Mouse (Mus musculus): ENCODE results near the gene Cela2a.

The Cela2a gene

GRCm38 (mm10) chr4:141858501-141858900 lies 32.5 kb upstream of the Cela2a start:
- no peak for DNase-seq (ENCODE audit: low spot score)

DNA sequence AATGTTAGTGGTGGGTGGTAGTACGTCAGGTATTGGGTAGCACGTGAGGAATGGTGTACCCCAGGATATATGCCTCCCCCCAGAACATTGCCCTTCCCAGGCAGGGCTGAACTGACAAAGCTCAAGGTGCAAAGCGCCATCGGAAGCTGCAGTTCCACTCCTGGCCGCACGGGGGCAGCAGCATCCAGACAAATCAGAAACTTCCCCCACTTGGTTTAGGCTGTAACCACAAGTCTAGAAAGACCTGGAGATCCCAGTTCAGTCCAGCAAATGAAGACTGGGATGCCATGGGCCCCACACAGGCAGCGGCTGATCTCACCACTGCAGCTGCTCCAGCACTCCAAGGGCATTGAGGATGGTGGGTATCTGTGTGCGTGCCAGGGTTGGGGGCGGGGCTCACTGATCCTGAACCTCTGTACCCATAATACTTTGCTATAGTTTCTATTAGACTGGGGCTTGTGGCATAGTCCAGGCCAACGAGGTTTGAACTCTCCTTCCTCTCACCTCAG lies 31.5 kb upstream of the Cela2a start:
- peak; percentile 71 for DNase-seq (ENCODE audit: low spot score)

- no peak for DNase-seq (ENCODE audit: low spot score)
These were observed 27.5 kb upstream of the Cela2a start for GRCm38 (mm10) chr4:141853437-141853836.

GRCm38 (mm10) chr4:141845999-141846398 lies 20.0 kb upstream of the Cela2a start, which contains the start of gene Ctrc:
Gene Ctrc, minus strand, starts transcription at chr4:141846359.
- no peak for DNase-seq (ENCODE audit: low spot score)

DNA sequence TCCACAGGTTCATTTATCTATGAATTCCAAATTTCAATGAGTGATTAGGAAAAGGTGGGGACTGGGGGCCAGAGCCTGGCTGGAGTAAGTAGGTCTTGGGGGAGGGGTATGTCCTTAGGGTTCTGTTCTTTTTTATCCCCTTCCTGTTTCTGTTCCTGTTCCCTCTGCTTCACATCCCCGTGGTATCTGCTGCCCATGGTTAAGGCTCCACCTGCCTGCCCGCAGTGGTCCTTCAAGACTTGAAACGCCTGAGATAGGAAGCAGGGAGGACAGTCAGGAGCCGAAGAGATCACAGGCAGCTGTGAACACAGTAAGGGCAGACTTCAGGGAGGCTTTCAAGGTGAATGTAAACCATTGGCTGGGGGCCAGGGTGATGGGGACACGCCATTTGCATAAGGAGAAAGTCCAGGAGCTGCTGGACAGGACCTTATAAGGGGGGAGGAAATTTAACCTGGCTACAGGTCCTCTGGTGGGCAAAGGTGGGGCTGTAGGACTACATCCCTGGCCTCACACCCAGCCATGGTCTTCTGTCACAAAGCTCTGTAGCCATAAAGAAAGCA lies 8.7 kb upstream of the Cela2a start:
- no peak for DNase-seq (ENCODE audit: low spot score)

DNA sequence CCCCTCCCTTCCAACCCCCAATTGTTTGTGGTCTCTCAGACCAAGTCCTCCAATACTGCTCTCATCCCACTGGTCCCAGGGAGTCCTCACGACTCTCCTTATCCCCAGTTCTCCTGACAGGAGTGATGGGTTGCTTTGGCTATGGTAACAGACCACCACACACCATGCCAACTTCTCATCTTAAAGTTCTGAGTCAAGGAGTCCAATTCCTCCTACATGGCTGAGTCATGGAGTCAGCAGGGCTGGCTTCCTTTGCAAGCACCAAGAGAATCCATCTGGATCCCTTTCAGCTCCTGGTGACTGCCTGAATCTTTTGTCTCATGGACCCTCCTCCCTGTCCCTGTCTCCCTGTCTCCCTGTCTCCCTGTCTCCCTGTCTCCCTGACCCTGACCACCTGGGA lies 8.0 kb upstream of the Cela2a start:
- DNase-seq (ENCODE audit: low spot score) = no peak

DNA sequence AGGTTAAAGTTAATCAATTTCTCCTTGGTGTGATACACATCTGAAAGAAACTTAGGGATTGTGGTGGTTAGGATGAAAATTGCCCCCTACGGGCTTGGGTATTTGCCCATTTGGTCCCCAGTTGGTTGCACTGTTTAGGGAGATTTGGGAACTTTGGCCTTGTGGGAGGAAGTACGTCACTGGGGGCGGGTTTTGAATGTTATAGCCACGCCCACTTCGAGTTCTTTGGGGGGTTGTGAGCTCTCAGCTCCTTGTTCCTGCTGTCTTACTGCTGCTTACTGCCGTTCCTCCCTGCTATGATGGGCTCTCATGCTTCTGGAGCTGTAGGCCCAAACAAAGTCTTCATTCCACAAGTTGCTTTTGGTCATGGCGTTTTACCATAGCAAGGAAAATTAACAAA lies 5.4 kb upstream of the Cela2a start:
- no peak for DNase-seq (ENCODE audit: low spot score)

DNA sequence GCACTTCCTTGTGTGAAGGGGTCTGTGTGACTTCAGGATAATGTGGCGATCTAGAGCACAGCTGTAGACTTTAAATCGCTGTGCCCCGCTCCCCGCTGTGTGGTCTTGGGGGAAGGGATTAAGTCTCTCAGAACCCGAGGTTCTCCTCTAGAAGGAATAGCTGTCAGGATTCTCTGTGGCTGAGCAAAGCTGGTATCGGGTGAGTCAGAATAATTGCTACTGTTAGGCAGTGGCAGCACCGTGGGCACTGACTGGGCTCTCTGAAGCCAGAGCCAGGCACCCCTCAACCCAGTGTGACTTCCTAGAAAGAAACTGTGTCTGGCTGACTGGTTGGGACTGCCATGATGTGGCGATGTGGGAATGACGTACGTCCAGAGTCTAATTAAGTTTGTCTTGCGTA lies 4.4 kb upstream of the Cela2a start:
- DNase-seq (ENCODE audit: low spot score) = no peak

DNA sequence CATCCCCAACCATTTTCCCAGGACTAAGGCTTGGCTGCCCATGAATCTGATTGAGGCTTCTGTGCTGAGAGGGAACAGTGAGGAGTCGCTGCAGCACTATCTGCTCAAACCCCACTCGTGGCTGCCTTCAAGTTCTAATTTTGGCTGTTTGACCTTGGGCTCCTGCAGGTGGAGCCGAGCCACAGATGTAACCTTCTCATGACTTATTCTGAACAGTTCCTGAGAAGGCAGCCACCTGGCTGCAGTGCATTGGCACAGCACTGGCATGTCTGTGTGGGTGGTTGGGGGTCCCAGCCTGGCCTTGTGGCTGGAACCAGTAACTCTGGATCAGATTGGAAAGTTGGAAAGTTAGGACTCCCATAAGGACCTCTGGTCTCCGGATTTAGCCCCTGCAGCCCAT lies 2.2 kb upstream of the Cela2a start:
- no peak for DNase-seq (ENCODE audit: low spot score)

DNA sequence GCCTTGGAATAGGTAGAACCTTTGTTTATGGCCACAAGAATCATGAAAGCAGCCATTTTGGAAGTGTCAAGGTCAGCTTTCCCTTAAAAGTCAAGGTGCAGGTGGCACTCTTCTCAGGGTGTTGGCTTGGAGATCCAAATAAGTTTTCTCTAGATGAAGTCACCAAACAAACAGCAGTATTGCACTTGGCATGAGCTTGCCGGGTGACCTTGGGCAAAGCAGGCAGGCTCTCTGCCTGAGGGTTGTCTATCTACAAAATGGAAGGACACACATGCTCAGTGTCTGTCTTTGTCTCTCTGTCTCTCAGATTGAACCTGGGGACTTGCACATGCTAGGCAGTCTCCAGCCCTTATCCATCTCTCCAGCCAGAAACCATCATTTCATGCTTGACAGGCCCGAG lies 1.4 kb upstream of the Cela2a start:
- DNase-seq (ENCODE audit: low spot score) = no peak

- DNase-seq (ENCODE audit: low spot score) = no peak
These were observed 3.0 kb downstream of the Cela2a start for GRCm38 (mm10) chr4:141822979-141823378.

DNA sequence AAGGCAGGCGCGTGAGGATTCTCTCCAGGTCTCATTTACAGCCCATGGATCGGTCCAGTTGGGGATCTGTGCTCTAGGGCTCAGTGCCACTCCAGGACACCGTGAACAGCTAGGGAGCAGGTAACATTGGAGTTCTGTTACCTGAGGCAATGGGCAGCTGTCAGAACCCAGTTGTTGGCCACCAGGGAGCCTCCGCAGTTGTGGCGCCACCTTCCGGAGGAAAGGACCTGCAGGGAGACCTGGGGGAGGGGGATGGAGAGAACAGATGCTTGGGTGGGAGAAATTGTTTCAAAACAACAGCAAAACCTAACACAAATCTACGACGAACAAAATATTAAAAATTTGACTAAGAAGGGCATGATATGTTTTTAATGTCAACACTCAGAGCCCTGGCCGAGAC lies 3.9 kb downstream of the Cela2a start:
- DNase-seq (ENCODE audit: low spot score) = no peak

GRCm38 (mm10) chr4:141821178-141821577 lies 4.8 kb downstream of the Cela2a start:
- DNase-seq (ENCODE audit: low spot score) = no peak

- no peak for DNase-seq (ENCODE audit: low spot score)
These were observed 6.6 kb downstream of the Cela2a start for GRCm38 (mm10) chr4:141819316-141819715.

DNA sequence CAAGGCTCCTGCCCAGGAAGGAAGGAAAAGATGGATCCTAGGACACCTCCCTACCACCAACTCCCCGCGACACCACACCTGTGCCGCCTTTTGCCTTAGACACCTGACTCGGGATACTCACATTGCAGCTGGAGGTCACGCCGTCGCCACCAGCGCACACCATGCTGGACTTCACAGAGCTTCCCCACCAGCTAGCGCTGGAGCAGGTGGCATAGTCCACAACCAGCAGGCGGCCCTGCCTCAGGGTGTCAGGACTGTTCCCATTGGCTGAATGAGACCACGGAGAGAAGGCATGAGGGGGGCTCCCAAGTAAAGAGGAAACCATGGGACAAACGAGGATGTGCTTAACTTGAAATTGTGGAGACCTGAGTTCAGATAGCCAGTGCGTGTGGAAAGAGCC lies 7.1 kb downstream of the Cela2a start:
- no peak for DNase-seq (ENCODE audit: low spot score)

DNA sequence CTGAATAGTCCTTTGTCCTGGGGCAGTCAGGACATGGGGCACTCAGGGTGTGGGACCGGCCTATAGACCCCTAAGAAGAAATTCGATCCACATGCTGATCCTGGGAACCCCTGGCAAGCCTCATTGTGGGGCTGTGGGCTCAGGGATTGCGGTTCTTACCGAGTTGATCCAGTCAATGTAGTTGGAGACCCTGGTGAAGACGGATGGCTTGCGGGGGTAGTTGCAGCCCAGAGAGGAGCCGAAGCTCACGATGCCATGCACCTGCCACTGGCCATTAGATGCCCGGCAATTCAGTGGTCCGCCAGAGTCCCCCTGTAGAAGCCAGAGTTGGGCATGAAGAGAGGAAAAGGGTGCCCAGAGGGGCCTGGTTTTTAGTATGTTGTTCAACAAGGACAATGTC lies 8.3 kb downstream of the Cela2a start:
- DNase-seq (ENCODE audit: low spot score) = no peak

DNA sequence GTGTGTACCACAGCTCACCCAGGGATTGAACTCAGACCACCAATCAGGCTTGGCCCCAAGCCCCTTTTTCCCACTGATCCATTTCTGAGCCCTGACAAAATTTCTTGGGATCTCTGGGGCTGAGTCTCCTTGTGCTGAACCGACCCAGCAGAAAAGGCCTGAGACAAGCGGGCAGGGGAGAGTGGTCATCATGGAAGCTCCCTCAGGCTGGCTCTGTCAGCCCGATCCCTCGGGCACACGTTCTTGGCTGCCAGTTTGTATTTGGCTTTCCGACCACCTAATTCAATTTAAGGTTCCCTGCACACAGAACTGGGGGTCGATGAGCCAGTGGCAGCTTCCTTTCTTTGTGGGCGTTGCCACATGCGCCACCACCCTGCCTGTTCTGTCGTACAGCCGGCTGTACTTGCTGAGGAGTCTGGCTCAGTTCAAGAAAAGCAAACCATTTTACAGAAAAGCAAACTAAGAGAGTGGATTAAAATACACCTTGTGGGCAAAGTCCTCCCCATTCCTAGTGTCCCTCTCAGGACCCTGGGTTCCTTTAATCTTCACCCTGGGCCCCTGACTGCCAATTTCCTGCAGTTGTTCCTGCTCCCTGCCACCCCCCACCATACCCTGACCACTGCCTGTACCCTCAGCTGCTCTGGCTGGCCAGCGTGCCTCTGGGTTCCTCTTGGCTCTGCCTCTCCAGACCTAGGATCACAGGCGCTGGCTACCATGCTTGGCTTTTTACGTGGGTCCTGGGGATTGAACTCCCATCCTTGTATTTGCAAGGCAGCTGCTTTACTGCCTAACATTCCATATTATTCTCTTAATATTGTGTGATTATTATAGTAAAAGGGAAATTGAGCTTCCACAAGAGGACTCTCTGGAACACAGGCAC lies 8.9 kb downstream of the Cela2a start:
- no peak for DNase-seq (ENCODE audit: low spot score)

- DNase-seq (ENCODE audit: low spot score) = no peak
These were observed 9.7 kb downstream of the Cela2a start for GRCm38 (mm10) chr4:141816267-141816666.

- DNase-seq (ENCODE audit: low spot score) = no peak
These were observed 14.6 kb downstream of the Cela2a start for GRCm38 (mm10) chr4:141811375-141811774.

DNA sequence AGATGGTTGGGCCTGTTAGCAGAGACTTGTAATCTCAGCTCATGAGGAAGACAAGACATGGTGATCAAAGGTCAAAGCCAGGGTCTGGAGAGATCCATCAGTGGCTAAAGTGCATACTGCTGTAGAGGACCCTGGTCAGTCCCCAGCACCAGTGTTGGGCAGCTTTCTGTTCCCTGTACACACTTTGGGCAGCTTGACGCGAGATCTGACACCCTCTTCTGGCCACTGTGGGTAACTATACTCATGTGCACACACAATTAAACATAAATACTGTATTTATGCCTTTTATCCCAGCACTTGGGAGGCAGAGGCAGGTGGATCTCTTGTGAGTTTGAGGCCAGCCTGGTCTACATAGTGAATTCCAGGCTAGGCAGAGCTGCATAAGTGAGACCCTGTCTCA lies 15.0 kb downstream of the Cela2a start:
- no peak for DNase-seq (ENCODE audit: low spot score)

DNA sequence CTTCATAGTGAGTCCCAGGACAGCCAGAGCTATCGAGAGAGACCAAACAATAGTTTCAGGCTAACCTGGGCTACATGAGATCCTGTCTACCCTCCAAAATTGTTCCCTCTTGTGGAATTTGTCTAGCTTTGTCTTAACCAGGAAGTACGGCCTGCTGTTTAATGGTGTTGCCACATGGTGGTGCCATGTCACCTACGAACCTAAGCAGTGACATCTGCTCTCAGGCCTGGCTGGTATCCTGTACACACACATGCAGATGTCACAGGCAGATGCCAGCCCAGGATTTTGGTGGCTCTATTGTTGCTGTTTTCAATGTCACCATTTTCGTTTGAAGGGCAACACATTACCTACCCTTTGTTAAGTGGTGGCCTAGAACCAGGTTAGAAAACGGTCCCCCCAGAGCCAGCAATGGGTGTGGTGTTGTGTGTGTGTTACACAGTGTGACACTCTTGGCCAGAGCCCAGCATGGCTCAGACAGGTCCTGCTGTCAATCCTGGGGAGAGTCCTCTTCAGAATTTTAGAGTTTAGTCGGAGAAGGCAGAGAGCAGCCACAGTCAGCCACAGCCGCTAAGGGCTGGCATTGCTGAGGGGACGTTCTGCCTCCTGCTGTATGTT lies 16.0 kb downstream of the Cela2a start:
- DNase-seq (ENCODE audit: low spot score) = no peak

GRCm38 (mm10) chr4:141805886-141806285 lies 20.1 kb downstream of the Cela2a start:
- no peak for DNase-seq (ENCODE audit: low spot score)

DNA sequence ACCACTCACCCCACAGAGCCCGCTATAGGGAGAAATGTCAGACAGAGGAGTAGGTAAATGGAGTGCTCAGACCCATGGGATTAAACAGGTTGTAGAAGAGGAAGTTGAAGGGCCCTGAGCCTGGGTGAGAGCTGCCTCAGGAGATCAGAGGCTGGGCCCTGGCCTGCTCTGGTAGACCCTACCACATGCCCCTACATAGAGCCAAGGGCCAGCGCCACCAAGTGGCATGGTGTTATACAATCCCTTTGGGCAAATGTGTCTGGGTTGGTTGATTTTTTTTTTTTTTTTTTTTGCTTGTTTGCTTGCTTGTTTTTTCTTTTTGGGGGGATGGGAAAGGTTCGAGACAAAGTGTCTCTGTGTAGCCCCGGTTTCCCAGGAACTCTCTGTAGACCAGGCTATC lies 21.9 kb downstream of the Cela2a start:
- DNase-seq (ENCODE audit: low spot score) = no peak

All from ovary, postnatal 10 days (tissue).